Mouse (Mus musculus) thymus, postnatal 36 days (tissue): ENCODE measurements around the gene Slc7a11.
A peak's percentile ranks its signal among the peaks of the same experiment; 100 is the strongest.

ENCODE experiments used
- DNase-seq, 2 experiments: peaks; one replicate each; pipeline ENCODE4 v3.0.0; 2022; ENCODE audit warnings: mixed read lengths in 2 of 2

Slc7a11 gene

DNA sequence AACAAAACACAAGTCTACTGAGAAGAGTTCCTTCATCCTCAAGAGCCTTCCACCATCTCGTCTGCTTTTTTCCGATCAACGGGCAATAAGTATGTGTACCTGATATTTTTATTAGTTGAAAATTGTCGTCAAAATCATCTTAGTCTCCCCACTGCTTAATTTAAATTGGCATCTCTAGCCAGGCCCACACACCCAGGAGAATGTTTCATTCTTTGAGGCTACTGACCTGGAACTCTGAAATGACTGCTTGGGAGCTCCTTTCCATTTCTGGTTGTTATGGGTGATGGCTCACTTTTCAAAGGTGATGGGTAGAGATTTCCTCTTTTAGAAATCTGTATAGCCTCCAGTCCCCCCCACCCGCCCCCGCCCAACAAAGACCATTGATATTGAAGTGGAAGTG, 54.6 kb downstream of the Slc7a11 start:
- no peak for DNase-seq

DNA sequence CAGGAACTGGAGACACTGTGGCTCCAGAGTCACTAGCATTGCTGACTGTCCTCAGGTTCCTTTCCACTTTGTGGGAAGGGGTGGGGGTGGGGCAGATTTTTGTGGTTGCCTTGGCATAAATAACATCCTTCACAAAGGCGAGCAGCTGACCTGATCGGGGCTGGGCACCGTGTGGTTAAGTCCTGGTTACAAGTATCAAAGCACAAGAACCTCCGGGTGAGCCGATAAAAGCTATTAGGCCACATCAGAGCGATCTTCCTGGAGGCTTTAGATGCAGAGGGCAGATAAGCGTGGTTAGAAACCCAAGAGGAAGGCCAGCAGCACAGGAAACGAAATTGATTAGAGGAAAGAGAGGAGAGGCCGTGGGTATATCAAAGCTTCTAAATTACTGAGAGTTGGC, 55.1 kb downstream of the Slc7a11 start:
- DNase-seq = no peak

DNA sequence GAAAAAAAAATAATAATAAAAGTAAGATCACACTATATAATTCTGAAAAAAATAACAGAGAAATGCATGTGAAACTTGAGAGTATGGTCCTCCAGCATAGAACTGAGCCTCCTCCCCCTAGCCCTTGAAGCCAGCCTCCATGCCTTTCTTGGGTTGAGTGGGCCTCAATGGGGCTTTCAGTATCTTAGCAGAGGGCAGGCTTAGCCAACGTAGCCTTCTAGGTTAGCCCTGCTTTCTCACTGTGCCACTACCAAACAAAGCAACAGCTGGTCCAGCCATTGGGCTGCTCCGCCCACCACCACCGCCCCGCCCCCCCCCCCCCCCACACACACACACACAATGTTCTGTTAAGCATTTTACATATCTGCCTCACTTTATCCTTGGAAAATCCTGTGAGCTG, 56.1 kb downstream of the Slc7a11 start:
- DNase-seq = no peak

DNA sequence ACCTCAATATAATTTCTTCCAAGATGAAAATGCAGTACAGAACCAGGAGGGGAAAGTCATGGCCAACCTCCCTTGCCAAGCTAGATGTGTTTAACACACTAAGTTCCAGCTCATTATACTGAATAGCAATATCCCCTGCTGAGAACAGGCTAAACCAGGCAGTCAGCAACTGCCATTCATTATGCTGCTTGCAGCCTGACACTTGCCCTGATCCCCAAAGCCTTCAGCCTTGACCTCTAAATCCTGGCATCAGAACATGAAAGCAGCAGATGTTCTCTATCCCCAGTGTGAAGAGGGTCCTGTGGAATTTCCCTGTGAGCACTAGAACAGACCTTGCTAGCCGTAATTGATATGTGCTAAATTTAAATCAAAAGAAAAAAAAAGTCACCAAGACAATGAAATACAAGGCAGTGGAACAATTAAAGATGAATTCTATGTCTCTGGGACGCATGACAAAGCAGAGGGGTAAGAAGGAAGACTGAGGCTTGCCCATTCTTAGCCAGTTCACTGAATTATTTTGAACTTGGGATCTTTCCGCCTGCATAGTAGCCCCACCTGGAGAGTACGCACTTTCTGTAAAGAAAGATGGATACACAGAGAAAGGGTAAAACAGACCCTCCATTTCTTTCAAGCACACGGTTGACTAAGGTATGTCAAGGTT, 56.7 kb downstream of the Slc7a11 start:
- DNase-seq = no peak

DNA sequence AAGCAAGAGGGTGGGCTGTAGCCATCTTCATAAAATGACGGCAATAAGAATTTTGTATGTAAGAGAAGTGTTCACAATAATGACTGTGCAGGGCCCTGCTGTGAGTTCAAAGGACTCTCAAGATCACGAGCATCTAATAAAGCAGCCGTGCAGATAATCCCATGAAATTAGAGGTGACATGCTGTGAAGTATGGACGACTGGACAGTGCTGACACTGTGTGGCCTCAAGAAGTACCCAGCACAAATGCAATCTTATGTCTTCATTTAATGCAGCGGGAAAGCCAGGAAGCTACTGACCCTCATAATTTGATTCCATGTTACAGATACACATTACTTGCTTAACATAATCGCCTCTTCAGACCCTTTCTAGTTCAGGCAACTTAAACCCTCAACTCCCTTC, 57.3 kb downstream of the Slc7a11 start:
- no peak for DNase-seq

GRCm38 (mm10) chr3:50382729-50383128, 60.7 kb downstream of the Slc7a11 start:
- no peak for DNase-seq

- DNase-seq = no peak
Measured at GRCm38 (mm10) chr3:50381861-50382693, 61.3 kb downstream of the Slc7a11 start.

- DNase-seq = peak; percentile 80 to 83
Measured at GRCm38 (mm10) chr3:50381160-50381860, 62.1 kb downstream of the Slc7a11 start.

GRCm38 (mm10) chr3:50379942-50380341, 63.5 kb downstream of the Slc7a11 start:
- DNase-seq = no peak

DNA sequence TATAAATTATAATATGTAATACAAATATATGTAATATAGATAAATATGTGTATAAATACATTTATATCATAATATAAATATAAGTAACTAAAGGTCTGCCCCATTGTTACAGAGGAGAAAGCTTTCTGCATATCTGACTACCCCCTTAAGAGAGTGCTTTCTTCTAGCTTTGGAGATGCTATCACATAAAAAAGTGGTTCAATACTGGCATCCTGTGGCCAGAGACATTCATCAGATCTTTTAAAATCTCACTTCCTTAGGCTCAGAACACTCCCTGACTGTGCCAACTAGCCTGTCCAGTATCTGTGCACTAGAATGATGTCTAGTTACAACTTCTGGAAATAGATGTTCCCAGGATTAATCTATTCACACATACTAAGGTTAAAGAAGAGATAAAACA, 67.9 kb downstream of the Slc7a11 start:
- DNase-seq = no peak

- DNase-seq = no peak
Measured at GRCm38 (mm10) chr3:50369791-50370190, 73.6 kb downstream of the Slc7a11 start.

DNA sequence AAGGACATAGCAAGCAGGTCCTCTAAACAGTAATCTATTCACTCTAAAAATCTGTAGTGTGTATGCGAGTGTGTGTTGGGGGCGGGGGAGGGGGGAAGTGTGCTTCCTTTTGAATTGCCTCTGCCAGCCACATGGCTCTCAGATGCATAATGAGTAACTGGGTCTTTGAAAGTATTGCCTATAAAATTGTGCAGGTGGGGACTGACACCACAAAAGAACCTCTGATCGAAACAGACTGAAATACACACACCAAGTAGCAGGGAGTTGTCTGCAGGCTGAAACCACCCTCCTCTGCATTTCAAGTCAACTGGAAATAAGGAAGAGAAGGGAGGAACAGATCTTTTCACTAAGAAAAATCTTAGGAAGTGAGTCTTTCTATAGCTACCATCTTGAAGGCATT, 76.2 kb downstream of the Slc7a11 start:
- DNase-seq = no peak

- DNase-seq = no peak
Measured at GRCm38 (mm10) chr3:50363659-50364058, 79.8 kb downstream of the Slc7a11 start.

DNA sequence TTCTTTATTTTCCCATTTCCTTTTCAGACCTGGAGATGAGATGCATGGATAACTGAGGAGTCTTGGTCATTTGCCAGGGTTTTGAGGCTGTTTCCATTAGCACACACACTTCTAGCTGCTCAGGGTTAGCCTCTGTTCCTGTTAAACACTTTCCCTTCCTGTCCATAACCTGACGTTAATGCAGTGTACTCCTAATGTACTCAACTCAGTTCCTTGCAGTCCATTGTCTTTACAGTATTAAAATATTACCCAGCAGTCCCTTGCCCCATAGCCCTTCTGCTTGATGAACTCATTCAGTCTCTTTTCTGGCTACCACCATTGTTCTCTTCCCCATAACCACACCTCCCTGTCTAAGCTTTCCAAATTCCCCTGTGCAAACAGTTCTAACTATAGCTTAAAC, 96.3 kb downstream of the Slc7a11 start:
- DNase-seq = no peak

DNA sequence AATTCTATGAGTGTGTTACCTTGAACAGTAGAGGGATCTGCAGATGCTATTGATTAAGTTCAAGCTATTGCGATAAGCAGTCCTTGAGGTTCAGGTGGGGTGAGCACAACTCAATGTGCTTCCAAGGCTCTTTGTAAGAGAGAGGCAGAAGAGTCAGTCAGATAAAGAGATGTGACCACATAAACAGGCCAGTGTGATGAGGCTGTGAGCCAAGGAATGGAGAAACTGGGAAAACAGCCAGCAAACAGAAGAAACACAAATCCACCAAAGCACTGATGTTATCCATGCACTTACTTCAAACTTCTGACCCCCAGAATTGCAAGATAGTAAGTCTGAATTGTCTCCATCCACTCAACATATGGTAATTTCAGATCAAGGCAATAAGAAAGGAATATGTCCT, 99.0 kb downstream of the Slc7a11 start:
- no peak for DNase-seq

- no peak for DNase-seq
Measured at GRCm38 (mm10) chr3:50324524-50324923, 118.9 kb downstream of the Slc7a11 start.

DNA sequence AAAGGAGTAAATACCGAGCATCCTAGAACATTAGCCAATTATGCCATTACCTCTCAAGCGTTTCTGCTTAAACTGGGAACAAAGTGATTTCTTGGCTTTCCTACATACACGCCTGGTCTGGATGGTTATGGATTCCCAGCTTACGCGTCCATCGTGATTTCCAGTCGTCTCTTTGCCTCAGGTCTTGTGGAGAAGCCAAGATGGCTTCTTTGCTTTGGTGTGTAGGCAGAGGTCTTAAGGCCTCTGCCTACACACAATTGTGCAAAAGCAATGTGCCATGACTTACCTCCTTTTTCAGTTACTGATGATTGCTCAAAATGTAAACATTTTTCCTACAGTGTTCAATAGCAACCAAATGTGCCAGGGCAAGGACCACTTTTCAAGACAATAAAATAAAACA, 119.5 kb downstream of the Slc7a11 start:
- DNase-seq = no peak

DNA sequence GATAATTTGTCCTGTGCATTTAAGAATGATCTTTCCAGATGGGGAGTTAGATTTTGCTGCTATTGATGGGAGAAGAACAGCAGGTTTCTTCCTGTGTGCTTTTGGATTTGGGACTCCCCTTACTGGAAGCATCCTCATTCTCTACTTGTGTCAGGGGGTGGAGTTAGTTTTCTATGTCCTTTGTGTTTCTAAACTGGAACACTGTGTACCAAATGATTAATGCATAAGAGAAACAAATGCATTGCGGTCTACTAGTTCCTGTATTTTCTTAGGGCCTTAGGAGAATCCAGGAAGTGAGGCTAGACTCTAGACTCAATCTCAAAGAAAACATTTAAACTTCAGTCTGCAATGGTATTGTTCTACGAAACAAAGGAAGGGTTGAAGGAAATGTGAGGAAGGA, 122.6 kb downstream of the Slc7a11 start:
- no peak for DNase-seq

DNA sequence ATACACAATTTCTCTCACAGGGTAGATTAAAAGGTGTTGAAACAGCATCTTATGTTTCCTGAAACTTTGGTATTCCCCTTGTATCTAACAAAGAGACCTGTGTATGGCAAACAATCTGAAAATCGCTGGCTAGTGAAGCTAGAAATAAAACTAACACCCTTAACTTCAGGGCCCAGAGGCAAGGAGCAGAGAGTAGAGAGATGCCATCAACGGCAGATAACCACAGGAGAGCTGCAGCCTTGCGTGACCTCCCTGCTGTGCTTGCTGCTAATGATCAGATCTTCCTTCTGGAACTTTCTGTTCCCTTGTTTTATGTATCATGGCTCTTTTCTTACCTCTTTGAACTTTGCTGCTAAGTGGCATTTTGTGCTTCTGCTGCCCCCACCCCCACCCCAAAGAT, 125.3 kb downstream of the Slc7a11 start:
- no peak for DNase-seq

DNA sequence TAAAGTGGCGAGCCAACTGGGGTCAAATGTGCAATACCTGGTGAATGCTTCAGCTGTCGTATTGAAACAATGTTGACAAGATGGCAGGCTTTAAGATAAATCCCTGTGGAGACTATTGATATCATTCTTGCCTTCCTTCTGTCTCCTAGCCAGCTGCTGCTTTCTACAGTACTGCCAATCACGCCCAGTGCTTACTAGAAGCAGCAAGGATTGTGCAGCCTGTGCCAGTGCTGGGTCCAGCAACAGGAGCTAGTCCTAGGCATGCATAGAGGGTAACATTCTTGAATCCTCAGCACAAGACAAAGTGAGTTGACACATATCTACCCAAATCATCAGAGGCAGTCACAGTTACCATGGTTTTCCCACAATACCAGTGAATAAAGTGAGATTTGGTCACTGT, 129.6 kb downstream of the Slc7a11 start:
- DNase-seq = no peak

GRCm38 (mm10) chr3:50307339-50308327, 135.8 kb downstream of the Slc7a11 start:
- peak; percentile 23 to 42 for DNase-seq

DNA sequence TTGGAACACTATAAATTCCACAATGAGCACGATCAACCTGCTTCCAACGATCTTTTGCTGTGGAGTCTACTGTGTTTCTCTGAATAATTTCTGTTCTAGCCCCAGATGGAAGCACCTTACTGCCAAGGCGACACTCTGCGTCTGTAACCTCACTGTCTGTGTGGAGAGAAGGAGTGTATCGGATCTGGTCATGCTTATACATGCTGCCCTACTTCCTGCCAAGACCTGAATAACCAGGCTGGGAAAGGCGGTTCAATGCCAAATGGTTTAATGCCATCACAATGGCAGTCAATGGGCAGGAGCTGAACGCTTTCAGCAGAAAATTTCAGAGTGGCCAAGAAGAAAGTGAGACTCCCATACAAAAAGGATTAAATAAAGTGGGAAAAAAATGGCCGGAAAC, 137.1 kb downstream of the Slc7a11 start:
- no peak for DNase-seq

GRCm38 (mm10) chr3:50304137-50304536, 139.3 kb downstream of the Slc7a11 start:
- DNase-seq = peak; percentile 56 to 58
